Mouse (Mus musculus): ENCODE results near the gene Khdc3. TPM values are rescaled to one million over a fixed set of nuclear protein-coding genes. Genes with fewer than 3 reads are reported as not detected.

Khdc3 gene
- total RNA-seq, 2 experiments from 2014 or later, result not detected

Other genes with a start within 250 kb of the Khdc3 start
- not detected in 2 replicates for gene Pygo1, start 176.2 kb upstream of the Khdc3 start, total RNA-seq (2014; fragmentation: Nextera tagmentation)
- not detected in 2 replicates for gene Pygo1, start 176.2 kb upstream of the Khdc3 start, total RNA-seq (2017)
- gene Dyx1c1, start 143.1 kb upstream of the Khdc3 start, total RNA-seq (2014; fragmentation: Nextera tagmentation), result not detected in 2 replicates
- 1.3 TPM in 1 of 2 replicates, not detected in the other for gene Dyx1c1, start 143.1 kb upstream of the Khdc3 start, total RNA-seq (2017)
- 2.7 TPM in 1 of 2 replicates, not detected in the other for gene Gm44503, start 143.0 kb upstream of the Khdc3 start, total RNA-seq (2014; fragmentation: Nextera tagmentation)
- gene Gm44503, start 143.0 kb upstream of the Khdc3 start, total RNA-seq (2017), result 1.8 TPM in 1 of 2 replicates, not detected in the other
- 9.5 and 9.9 TPM in 2 replicates for gene Ccpg1os, start 116.5 kb upstream of the Khdc3 start, total RNA-seq (2014; fragmentation: Nextera tagmentation)
- gene Ccpg1os, start 116.5 kb upstream of the Khdc3 start, total RNA-seq (2017), result 7.6 and 8.1 TPM in 2 replicates
- gene Ccpg1, start 116.4 kb upstream of the Khdc3 start, total RNA-seq (2014; fragmentation: Nextera tagmentation), result 5.6 and 6.8 TPM in 2 replicates
- 19.4 and 28.5 TPM in 2 replicates for gene Ccpg1, start 116.4 kb upstream of the Khdc3 start, total RNA-seq (2017)
- gene Pigb, start 61.5 kb upstream of the Khdc3 start, total RNA-seq (2014; fragmentation: Nextera tagmentation), result 22.7 and 28.2 TPM in 2 replicates
- 5.2 and 8.2 TPM in 2 replicates for gene Pigb, start 61.5 kb upstream of the Khdc3 start, total RNA-seq (2017)
- 7.6 and 11.3 TPM in 2 replicates for gene Rab27a, start 57.0 kb upstream of the Khdc3 start, total RNA-seq (2014; fragmentation: Nextera tagmentation)
- 9.8 and 17.4 TPM in 2 replicates for gene Rab27a, start 57.0 kb upstream of the Khdc3 start, total RNA-seq (2017)
- gene Gm20509, start 634 bp downstream of the Khdc3 start, total RNA-seq (2014; fragmentation: Nextera tagmentation), result not detected in 2 replicates
- not detected in 2 replicates for gene Gm20509, start 634 bp downstream of the Khdc3 start, total RNA-seq (2017)
- 103 and 110 TPM in 2 replicates for gene Rsl24d1, start 11.6 kb downstream of the Khdc3 start, total RNA-seq (2014; fragmentation: Nextera tagmentation)
- 193 and 210 TPM in 2 replicates for gene Rsl24d1, start 11.6 kb downstream of the Khdc3 start, total RNA-seq (2017)